Mouse (Mus musculus) limb, embryonic 14.5 days (tissue): ENCODE results near the gene Dgcr2. TPM values are rescaled to one million over a fixed set of nuclear protein-coding genes. Genes with fewer than 3 reads are reported as not detected.

ENCODE experiments used
- ATAC-seq: fragments of 200-750 bp; cut with Nextera tagmentation; 2 replicates; pipeline ENCODE4 v1.8.0; 2017; ENCODE audit warnings: low read depth, moderate number of reproducible peaks, moderate TSS enrichment; ENCODE audit not compliant: low FRiP score
- DNase-seq: peaks from one replicate; pipeline ENCODE4 v3.0.0-alpha.2; 2015; ENCODE audit warnings: low spot score
- H3K27ac ChIP-seq: fragments of 300-500 bp; sonication (generic); replicated peaks from 2 replicates; pipeline ENCODE4 v1.5.1; 2014; ENCODE audit warnings: low read depth, mild to moderate bottlenecking, low read length, moderate library complexity, mixed read lengths
- H3K27me3 ChIP-seq: fragments of 300-500 bp; sonication (generic); 2 replicates; pipeline ENCODE4 v1.6.1; 2014; ENCODE audit warnings: low read length, mixed read lengths; ENCODE audit not compliant: control insufficient read depth, insufficient read depth
- H3K36me3 ChIP-seq: fragments of 300-500 bp; sonication (generic); 2 replicates; pipeline ENCODE4 v1.6.1; 2014; ENCODE audit warnings: mild to moderate bottlenecking, low read length, moderate library complexity, mixed read lengths; ENCODE audit not compliant: control insufficient read depth, insufficient read depth
- H3K4me1 ChIP-seq: fragments of 300-500 bp; sonication (generic); 2 replicates; pipeline ENCODE4 v1.6.1; 2014; ENCODE audit warnings: antibody characterized with exemption, low read length, mixed read lengths; ENCODE audit not compliant: control insufficient read depth, insufficient read depth
- H3K4me2 ChIP-seq: fragments of 300-500 bp; sonication (generic); replicated peaks from 2 replicates; pipeline ENCODE4 v1.6.1; 2014; ENCODE audit warnings: low read depth, mild to moderate bottlenecking, low read length, moderate library complexity; ENCODE audit not compliant: severe bottlenecking
- H3K4me3 ChIP-seq: fragments of 300-500 bp; sonication (generic); replicated peaks from 2 replicates; pipeline ENCODE4 v1.5.1; 2014; ENCODE audit warnings: low read length
- H3K9ac ChIP-seq: fragments of 300-500 bp; sonication (generic); 2 replicates; pipeline ENCODE4 v1.6.1; 2014; ENCODE audit warnings: mild to moderate bottlenecking, low read depth, low read length, moderate library complexity; ENCODE audit not compliant: severe bottlenecking
- H3K9me3 ChIP-seq: fragments of 300-500 bp; sonication (generic); 2 replicates; pipeline ENCODE4 v1.6.1; 2016; ENCODE audit warnings: low read length; ENCODE audit not compliant: control insufficient read depth
- POLR2A ChIP-seq: fragments of 200-500 bp; IDR thresholded peaks from 2 replicates; pipeline ENCODE4 v1.8.0; 2012; ENCODE audit warnings: inconsistent platforms, mild to moderate bottlenecking, moderate library complexity, borderline replicate concordance; ENCODE audit not compliant: insufficient read depth, insufficient read length; ENCODE audit errors: extremely low read depth
- WGBS: fragments of 180-500 bp; shearing (Covaris S2); extraction: QIAGEN DNeasy Blood & Tissue Kit; methylation state at CpG from one replicate; pipeline ENCODE4 v1.1.7; 2014; 5-methylcytosine and 5-hydroxymethylcytosine counted together
- polyA plus RNA-seq, 2 experiments: library from polyadenylated mRNA; depleted of rRNA in 1 of 2; stranded (reverse) in 1 of 2; unstranded in 1 of 2; fragments of >200 nt; fragmentation: Nextera tagmentation in 1 of 2; extraction: Ambion mirVana in 1 of 2; gene quantifications; 2 replicates each; pipeline versions ENCODE4 v1.2.1 to v1.2.3; 2012 to 2014

The Dgcr2 gene
- 116 and 185 TPM in 2 replicates for polyA plus RNA-seq (2012; rRNA removed)
- polyA plus RNA-seq (2014; fragmentation: Nextera tagmentation; extraction: Ambion mirVana): 90.2 and 95.8 TPM in 2 replicates

- no peak for TF ChIP-seq POLR2A
- WGBS: 91% methylated on average over 14 of the region's 14 CpGs
These were observed at the start of gene Dgcr2, which contains the start of gene Tssk2 for GRCm38 (mm10) chr16:17898462-17898861. Gene Dgcr2, minus strand, starts transcription at chr16:17898562. Gene Tssk2, plus strand, starts transcription at chr16:17898637.

GRCm38 (mm10) chr16:17945081-17945831 is 46.9 kb upstream of the Dgcr2 start:
- Histone ChIP-seq H3K4me3 (no peak overlapping the region), H3K27ac (no peak overlapping the region), H3K9me3 (no peaks in the 10 kb centered on the region), H3K4me2 (no peak overlapping the region), H3K27me3 (no peaks in the 10 kb centered on the region), H3K36me3 (no peaks in the 10 kb centered on the region), H3K4me1 (no peaks in the 10 kb centered on the region), H3K9ac (no peak overlapping the region)
- no peak for DNase-seq
- no peak for ATAC-seq
- no peak for TF ChIP-seq POLR2A
- 51% methylated on average over 7 of the region's 7 CpGs for WGBS

More at GRCm38 (mm10) chr16:17898462-17898861, at the start of gene Dgcr2, which contains the start of gene Tssk2:
- H3K4me1 ChIP-seq: no peaks in the 10 kb centered on the region
- DNase-seq: no peak
- no peak for ATAC-seq
- H3K4me3 ChIP-seq: no peak within 1 kb of the TSS
- peaks cover 50% of the 10 kb centered on the region for H3K36me3 ChIP-seq
- H3K27me3 ChIP-seq: no peaks in the 10 kb centered on the region
- no peak within 1 kb of the TSS for H3K4me2 ChIP-seq
- H3K9me3 ChIP-seq: no peaks in the 10 kb centered on the region
- H3K9ac ChIP-seq: no peak within 1 kb of the TSS
- H3K27ac ChIP-seq: no peak within 1 kb of the TSS

- ATAC-seq: no peak
- H3K36me3 ChIP-seq: no peaks in the 10 kb centered on the region
- H3K4me3 ChIP-seq: no peak overlapping the region
- TF ChIP-seq POLR2A: no peak
- no peak overlapping the region for H3K9ac ChIP-seq
- DNase-seq: no peak
- no peak overlapping the region for H3K4me2 ChIP-seq
- H3K27me3 ChIP-seq: no peaks in the 10 kb centered on the region
- no peak overlapping the region for H3K27ac ChIP-seq
- 62% methylated on average over 8 of the region's 8 CpGs for WGBS
- H3K9me3 ChIP-seq: no peaks in the 10 kb centered on the region
- no peaks in the 10 kb centered on the region for H3K4me1 ChIP-seq
These were observed 45.1 kb upstream of the Dgcr2 start for GRCm38 (mm10) chr16:17943466-17943865.

GRCm38 (mm10) chr16:17939255-17939751 is 40.9 kb upstream of the Dgcr2 start:
- no peak overlapping the region for H3K27ac ChIP-seq
- H3K4me1 ChIP-seq: no peaks in the 10 kb centered on the region
- DNase-seq (no peak), ATAC-seq (no peak)
- H3K4me3 ChIP-seq: no peak overlapping the region
- H3K36me3 ChIP-seq: no peaks in the 10 kb centered on the region
- H3K27me3 ChIP-seq: no peaks in the 10 kb centered on the region
- WGBS: 66% methylated on average over 9 of the region's 9 CpGs
- TF ChIP-seq POLR2A: no peak
- no peak overlapping the region for H3K4me2 ChIP-seq
- no peaks in the 10 kb centered on the region for H3K9me3 ChIP-seq
- H3K9ac ChIP-seq: no peak overlapping the region

GRCm38 (mm10) chr16:17938821-17939220 is 40.5 kb upstream of the Dgcr2 start:
- Histone ChIP-seq H3K9ac (no peak overlapping the region), H3K4me3 (no peak overlapping the region), H3K4me2 (no peak overlapping the region), H3K27me3 (no peaks in the 10 kb centered on the region), H3K27ac (no peak overlapping the region), H3K36me3 (no peaks in the 10 kb centered on the region), H3K4me1 (no peaks in the 10 kb centered on the region), H3K9me3 (no peaks in the 10 kb centered on the region)
- ATAC-seq (no peak; the same call in 1 of the 2 replicates), DNase-seq (peak; percentile 59)
- 12% methylated on average over 7 of the region's 7 CpGs for WGBS
- no peak for TF ChIP-seq POLR2A
